Mouse (Mus musculus): ENCODE measurements at regions not wholly inside any gene's neighbourhood (a gene's known extent, or its start where the extent isn't known, plus 50 kb on each side); places are given as distances from the start of the nearest gene placed in this dataset.

DNA sequence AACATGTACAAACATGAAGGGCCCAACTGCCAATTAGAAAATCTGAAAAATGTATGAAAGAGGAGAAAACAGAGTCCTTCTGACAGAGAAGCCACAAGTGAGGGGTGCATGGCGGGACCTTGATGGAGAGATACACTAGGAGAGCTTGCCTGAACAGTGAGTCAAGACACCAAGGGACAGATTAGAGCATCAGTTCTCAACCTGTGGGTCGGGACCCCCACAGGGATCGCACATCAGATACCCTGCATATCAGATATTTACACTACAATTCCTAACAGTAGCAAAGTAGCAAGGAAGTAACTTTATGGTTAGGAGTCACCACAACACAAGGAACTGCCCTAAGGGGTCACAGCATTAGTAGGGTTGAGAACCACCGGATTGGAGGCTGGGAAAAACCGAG is 58.9 kb upstream of the Arid1b start:
- DNase-seq (ENCODE audit: low spot score in 2 of 2) = no peak

GRCm38 (mm10) chr17:4940589-4940988 is 53.5 kb upstream of the Arid1b start:
- DNase-seq (ENCODE audit: low spot score in 2 of 2) = no peak

DNA sequence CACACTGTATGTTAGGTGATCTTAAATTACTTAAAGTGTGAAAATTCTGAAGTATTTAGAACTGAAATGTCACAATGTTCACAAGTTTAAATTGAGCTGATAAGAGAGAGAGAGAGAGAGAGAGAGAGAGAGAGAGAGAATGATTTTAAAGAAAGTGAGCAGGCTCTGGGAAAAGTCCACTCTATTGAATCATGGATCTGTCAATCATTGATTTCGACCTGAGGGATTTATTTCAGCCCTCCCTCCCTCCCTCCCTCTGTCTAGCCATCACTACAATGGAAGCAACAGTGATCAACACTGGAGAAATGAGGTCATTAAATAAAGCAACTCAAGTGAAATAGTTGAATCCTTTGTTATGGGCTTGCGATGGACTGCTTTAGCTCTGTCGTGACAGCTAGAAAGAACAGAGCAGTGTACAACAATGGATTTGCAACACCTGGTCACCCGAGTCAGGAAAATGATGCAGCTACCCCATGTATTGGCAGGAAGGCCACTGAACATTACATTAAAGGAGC is 52.8 kb upstream of the Arid1b start:
- no peak for DNase-seq (ENCODE audit: low spot score in 2 of 2)

DNA sequence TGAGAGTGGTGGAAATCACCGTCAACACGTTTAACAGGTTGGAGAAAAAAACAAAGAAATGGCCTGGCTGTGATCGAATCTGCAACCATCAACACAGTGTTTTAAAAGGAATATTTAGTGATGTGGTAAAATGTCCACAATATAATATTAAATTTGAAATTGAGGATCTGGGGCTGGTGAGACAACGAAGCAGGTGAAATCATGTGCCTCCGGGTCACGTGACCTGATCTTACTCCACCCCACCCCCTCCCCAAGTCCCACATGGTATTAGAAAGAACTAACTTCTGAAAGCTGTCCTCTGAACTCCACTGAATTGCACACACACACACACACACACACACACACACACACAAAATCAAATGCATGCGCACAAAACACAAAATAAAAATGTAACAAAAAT is 51.3 kb upstream of the Arid1b start:
- no peak for DNase-seq (ENCODE audit: low spot score in 2 of 2)

Measured in spleen, postnatal 4 days (tissue).